Mouse (Mus musculus): ENCODE measurements around the gene Pou2f1. TPM values are rescaled to one million over a fixed set of nuclear protein-coding genes. Genes with fewer than 3 reads are reported as not detected.

Pou2f1 gene
- polyA plus RNA-seq, 1 experiment from 2014 or later = 10.7 TPM

- WGBS = 41% methylated on average over 5 of the region's 5 CpGs
- Histone ChIP-seq H3K4me3 (replicated peaks) (no peak overlapping the region), H3K4me1 (no peaks in the 10 kb centered on the region), H3K9ac (no peak overlapping the region), H3K9me3 (replicated peaks) (no peaks in the 10 kb centered on the region), H3K36me3 (no peaks in the 10 kb centered on the region), H3K27me3 (no peaks in the 10 kb centered on the region), H3K27ac (replicated peaks) (no peak overlapping the region), H3K4me2 (replicated peaks) (no peak overlapping the region)
- no peak for ATAC-seq (ENCODE audit: insufficient number of reproducible peaks, low FRiP score, low TSS enrichment, low read depth)
These were observed 32.6 kb upstream of the Pou2f1 start for GRCm38 (mm10) chr1:166035045-166035444.

- no peak for ATAC-seq (ENCODE audit: insufficient number of reproducible peaks, low FRiP score, low TSS enrichment, low read depth)
These were observed 29.4 kb upstream of the Pou2f1 start for GRCm38 (mm10) chr1:166031673-166032547.

GRCm38 (mm10) chr1:166023981-166024380, 21.5 kb upstream of the Pou2f1 start:
- Histone ChIP-seq H3K9ac (no peak overlapping the region), H3K4me1 (no peaks in the 10 kb centered on the region), H3K36me3 (no peaks in the 10 kb centered on the region), H3K4me2 (replicated peaks) (no peak overlapping the region), H3K4me3 (replicated peaks) (no peak overlapping the region), H3K9me3 (replicated peaks) (no peaks in the 10 kb centered on the region), H3K27ac (replicated peaks) (no peak overlapping the region), H3K27me3 (no peaks in the 10 kb centered on the region)
- ATAC-seq (ENCODE audit: insufficient number of reproducible peaks, low FRiP score, low TSS enrichment, low read depth) = no peak
- 51% methylated on average over 4 of the region's 4 CpGs for WGBS

More at GRCm38 (mm10) chr1:166031673-166032547, 29.4 kb upstream of the Pou2f1 start:
- no peak overlapping the region for H3K4me2 ChIP-seq (replicated peaks)
- H3K27me3 ChIP-seq = no peaks in the 10 kb centered on the region
- H3K27ac ChIP-seq (replicated peaks) = no peak overlapping the region
- 55% methylated on average over 7 of the region's 7 CpGs for WGBS
- H3K9me3 ChIP-seq (replicated peaks) = no peaks in the 10 kb centered on the region
- no peak overlapping the region for H3K4me3 ChIP-seq (replicated peaks)
- H3K9ac ChIP-seq = no peak overlapping the region
- H3K4me1 ChIP-seq = no peaks in the 10 kb centered on the region
- H3K36me3 ChIP-seq = no peaks in the 10 kb centered on the region

GRCm38 (mm10) chr1:166017203-166017602, 14.7 kb upstream of the Pou2f1 start:
- H3K36me3 ChIP-seq = no peaks in the 10 kb centered on the region
- H3K9ac ChIP-seq = no peak overlapping the region
- no peaks in the 10 kb centered on the region for H3K9me3 ChIP-seq (replicated peaks)
- no peak overlapping the region for H3K4me3 ChIP-seq (replicated peaks)
- H3K4me1 ChIP-seq = no peaks in the 10 kb centered on the region
- H3K4me2 ChIP-seq (replicated peaks) = no peak overlapping the region
- no peaks in the 10 kb centered on the region for H3K27me3 ChIP-seq
- ATAC-seq (ENCODE audit: insufficient number of reproducible peaks, low FRiP score, low TSS enrichment, low read depth) = no peak
- no peak overlapping the region for H3K27ac ChIP-seq (replicated peaks)
- 89% methylated on average over 4 of the region's 4 CpGs for WGBS

- H3K4me2 ChIP-seq (replicated peaks) = no peak overlapping the region
- H3K4me1 ChIP-seq = no peaks in the 10 kb centered on the region
- H3K9ac ChIP-seq = no peak overlapping the region
- H3K36me3 ChIP-seq = no peaks in the 10 kb centered on the region
- no peak overlapping the region for H3K4me3 ChIP-seq (replicated peaks)
- no peak overlapping the region for H3K27ac ChIP-seq (replicated peaks)
- no peaks in the 10 kb centered on the region for H3K27me3 ChIP-seq
- H3K9me3 ChIP-seq (replicated peaks) = no peaks in the 10 kb centered on the region
- 59% methylated on average over 4 of the region's 4 CpGs for WGBS
- ATAC-seq (ENCODE audit: insufficient number of reproducible peaks, low FRiP score, low TSS enrichment, low read depth) = no peak
These were observed 13.8 kb upstream of the Pou2f1 start for GRCm38 (mm10) chr1:166016306-166016705.

GRCm38 (mm10) chr1:166014530-166014929, 12.1 kb upstream of the Pou2f1 start:
- H3K4me1 ChIP-seq = no peaks in the 10 kb centered on the region
- H3K27me3 ChIP-seq = no peaks in the 10 kb centered on the region
- no peaks in the 10 kb centered on the region for H3K9me3 ChIP-seq (replicated peaks)
- no peak overlapping the region for H3K4me3 ChIP-seq (replicated peaks)
- WGBS = 65% methylated on average over 5 of the region's 5 CpGs
- H3K27ac ChIP-seq (replicated peaks) = no peak overlapping the region
- ATAC-seq (ENCODE audit: insufficient number of reproducible peaks, low FRiP score, low TSS enrichment, low read depth) = no peak
- H3K9ac ChIP-seq = no peak overlapping the region
- H3K36me3 ChIP-seq = no peaks in the 10 kb centered on the region
- H3K4me2 ChIP-seq (replicated peaks) = no peak overlapping the region

- H3K9ac ChIP-seq = no peak overlapping the region
These were observed 7.6 kb upstream of the Pou2f1 start for GRCm38 (mm10) chr1:166010106-166010505.

GRCm38 (mm10) chr1:166008634-166009350, 6.3 kb upstream of the Pou2f1 start:
- no peak overlapping the region for H3K27ac ChIP-seq (replicated peaks)
- WGBS = 80% methylated on average over 5 of the region's 5 CpGs
- no peaks in the 10 kb centered on the region for H3K9me3 ChIP-seq (replicated peaks)
- no peaks in the 10 kb centered on the region for H3K36me3 ChIP-seq
- no peak overlapping the region for H3K4me2 ChIP-seq (replicated peaks)
- H3K27me3 ChIP-seq = no peaks in the 10 kb centered on the region
- H3K4me3 ChIP-seq (replicated peaks) = no peak overlapping the region
- no peak overlapping the region for H3K9ac ChIP-seq
- ATAC-seq (ENCODE audit: insufficient number of reproducible peaks, low FRiP score, low TSS enrichment, low read depth) = no peak
- no peaks in the 10 kb centered on the region for H3K4me1 ChIP-seq

More at GRCm38 (mm10) chr1:166010106-166010505, 7.6 kb upstream of the Pou2f1 start:
- Histone ChIP-seq H3K36me3 (no peaks in the 10 kb centered on the region), H3K27me3 (no peaks in the 10 kb centered on the region), H3K4me3 (replicated peaks) (no peak overlapping the region), H3K4me2 (replicated peaks) (no peak overlapping the region), H3K4me1 (no peaks in the 10 kb centered on the region), H3K9me3 (replicated peaks) (no peaks in the 10 kb centered on the region), H3K27ac (replicated peaks) (no peak overlapping the region)
- 95% methylated on average over 1 of the region's 1 CpGs for WGBS
- no peak for ATAC-seq (ENCODE audit: insufficient number of reproducible peaks, low FRiP score, low TSS enrichment, low read depth)

- WGBS = 58% methylated on average over 3 of the region's 3 CpGs
- H3K27ac ChIP-seq (replicated peaks) = no peak overlapping the region
- H3K4me1 ChIP-seq = no peaks in the 10 kb centered on the region
- no peaks in the 10 kb centered on the region for H3K9me3 ChIP-seq (replicated peaks)
- H3K9ac ChIP-seq = no peak overlapping the region
- H3K36me3 ChIP-seq = no peaks in the 10 kb centered on the region
- no peaks in the 10 kb centered on the region for H3K27me3 ChIP-seq
- no peak for ATAC-seq (ENCODE audit: insufficient number of reproducible peaks, low FRiP score, low TSS enrichment, low read depth)
- no peak overlapping the region for H3K4me2 ChIP-seq (replicated peaks)
- no peak overlapping the region for H3K4me3 ChIP-seq (replicated peaks)
These were observed 4.5 kb upstream of the Pou2f1 start for GRCm38 (mm10) chr1:166007026-166007425.

GRCm38 (mm10) chr1:166003181-166004022, 924 bp upstream of the Pou2f1 start:
- WGBS = under 1% methylated on average over 61 of the region's 61 CpGs
- peak overlapping the region; percentile 92 for H3K4me2 ChIP-seq (replicated peaks)
- H3K27ac ChIP-seq (replicated peaks) = peak overlapping the region; percentile 82
- ATAC-seq (ENCODE audit: insufficient number of reproducible peaks, low FRiP score, low TSS enrichment, low read depth) = peak; percentile 85
- no peaks in the 10 kb centered on the region for H3K36me3 ChIP-seq
- peak overlapping the region; percentile 88 for H3K4me3 ChIP-seq (replicated peaks)
- H3K4me1 ChIP-seq = peaks cover 12% of the 10 kb centered on the region
- no peaks in the 10 kb centered on the region for H3K9me3 ChIP-seq (replicated peaks)
- no peaks in the 10 kb centered on the region for H3K27me3 ChIP-seq
- H3K9ac ChIP-seq = no peak overlapping the region; the same call in 1 of the 2 replicates

Measured in embryonic facial prominence, embryonic 15.5 days (tissue).